Mouse (Mus musculus): Measurements from ENCODE around the gene Prpf31. TPM values are rescaled to one million over a fixed set of nuclear protein-coding genes. Genes with fewer than 3 reads are reported as not detected.

Prpf31 gene
- polyA plus RNA-seq, 1 experiment from 2014 or later, result 24.9 TPM

- WGBS (ENCODE audit: insufficient replicate concordance), result 92% methylated on average over 12 of the region's 14 CpGs
- no peak overlapping the region for H3K9ac ChIP-seq (replicated peaks)
- H3K4me1 ChIP-seq (ENCODE audit: insufficient read depth), result peaks cover under 1% of the 10 kb centered on the region; the same call in 1 of the 2 replicates
- no peak for DNase-seq
- H3K4me3 ChIP-seq (ENCODE audit: low read depth, low read length), result no peak overlapping the region
- TF ChIP-seq EP300 (IDR thresholded peaks at IDR 0.05; ENCODE audit: low read depth) (no peak), CTCF (IDR thresholded peaks at IDR 0.05; ENCODE audit: low read depth) (no peak)
- H3K27me3 ChIP-seq (ENCODE audit: insufficient read depth, low read length), result no peaks in the 10 kb centered on the region
- no peak overlapping the region for H3K27ac ChIP-seq (ENCODE audit: low read depth)
- no peak overlapping the region for H3K4me2 ChIP-seq (ENCODE audit: low read depth, low read length)
- peaks cover 98% of the 10 kb centered on the region for H3K36me3 ChIP-seq (replicated peaks; ENCODE audit: insufficient read depth, low read length)
- no peak for ATAC-seq
- H3K9me3 ChIP-seq (ENCODE audit: low read length), result no peaks in the 10 kb centered on the region
These were observed 28.8 kb downstream of the Prpf31 start for GRCm38 (mm10) chr7:3658578-3658977.

GRCm38 (mm10) chr7:3664524-3665214 is 34.9 kb downstream of the Prpf31 start:
- Histone ChIP-seq H3K4me2 (ENCODE audit: low read depth, low read length) (peak overlapping the region; percentile 91), H3K36me3 (replicated peaks; ENCODE audit: insufficient read depth, low read length) (peaks cover 39% of the 10 kb centered on the region), H3K9ac (replicated peaks) (peak overlapping the region; percentile 91), H3K27ac (ENCODE audit: low read depth) (peak overlapping the region; percentile 95), H3K4me1 (ENCODE audit: insufficient read depth) (peaks cover 19% of the 10 kb centered on the region), H3K4me3 (ENCODE audit: low read depth, low read length) (peak overlapping the region; percentile 80), H3K9me3 (ENCODE audit: low read length) (no peaks in the 10 kb centered on the region), H3K27me3 (ENCODE audit: insufficient read depth, low read length) (no peaks in the 10 kb centered on the region)
- TF ChIP-seq CTCF (IDR thresholded peaks at IDR 0.05; ENCODE audit: low read depth) (no peak), EP300 (IDR thresholded peaks at IDR 0.05; ENCODE audit: low read depth) (no peak)
- DNase-seq (peak; percentile 40), ATAC-seq (peak; percentile 38)
- 20% methylated on average over 15 of the region's 15 CpGs for WGBS (ENCODE audit: insufficient replicate concordance)

GRCm38 (mm10) chr7:3665215-3666114 is 35.7 kb downstream of the Prpf31 start, which contains the start of gene Leng1:
TSS of gene Leng1 (minus strand) at chr7:3665840.
- TF ChIP-seq EP300 (IDR thresholded peaks at IDR 0.05; ENCODE audit: low read depth) (no peak), CTCF (IDR thresholded peaks at IDR 0.05; ENCODE audit: low read depth) (no peak)
- Histone ChIP-seq H3K4me2 (ENCODE audit: low read depth, low read length) (peak within 1 kb of the TSS; percentile 91), H3K27ac (ENCODE audit: low read depth) (peak within 1 kb of the TSS; percentile 95), H3K4me3 (ENCODE audit: low read depth, low read length) (peak within 1 kb of the TSS; percentile 80), H3K4me1 (ENCODE audit: insufficient read depth) (peaks cover 19% of the 10 kb centered on the region), H3K9me3 (ENCODE audit: low read length) (no peaks in the 10 kb centered on the region), H3K9ac (replicated peaks) (peak within 1 kb of the TSS; percentile 91), H3K27me3 (ENCODE audit: insufficient read depth, low read length) (no peaks in the 10 kb centered on the region), H3K36me3 (replicated peaks; ENCODE audit: insufficient read depth, low read length) (peaks cover 32% of the 10 kb centered on the region)
- ATAC-seq (peak; percentile 99), DNase-seq (peak; percentile 95)
- 4% methylated on average over 45 of the region's 45 CpGs for WGBS (ENCODE audit: insufficient replicate concordance)

GRCm38 (mm10) chr7:3666921-3667391 is 37.2 kb downstream of the Prpf31 start:
- Histone ChIP-seq H3K4me1 (ENCODE audit: insufficient read depth) (peaks cover 19% of the 10 kb centered on the region), H3K9ac (replicated peaks) (peak overlapping the region; percentile 48; the same call in 1 of the 2 replicates), H3K9me3 (ENCODE audit: low read length) (no peaks in the 10 kb centered on the region), H3K27me3 (ENCODE audit: insufficient read depth, low read length) (no peaks in the 10 kb centered on the region), H3K36me3 (replicated peaks; ENCODE audit: insufficient read depth, low read length) (peaks cover 17% of the 10 kb centered on the region), H3K4me2 (ENCODE audit: low read depth, low read length) (peak overlapping the region; percentile 91), H3K27ac (ENCODE audit: low read depth) (peak overlapping the region; percentile 18; the same call in 1 of the 2 replicates), H3K4me3 (ENCODE audit: low read depth, low read length) (peak overlapping the region; percentile 80)
- TF ChIP-seq EP300 (IDR thresholded peaks at IDR 0.05; ENCODE audit: low read depth) (no peak), CTCF (IDR thresholded peaks at IDR 0.05; ENCODE audit: low read depth) (peak; percentile 35)
- 30% methylated on average over 14 of the region's 14 CpGs for WGBS (ENCODE audit: insufficient replicate concordance)
- no peak for DNase-seq
- ATAC-seq, result no peak

GRCm38 (mm10) chr7:3674507-3675227 is 44.9 kb downstream of the Prpf31 start:
- Histone ChIP-seq H3K4me1 (ENCODE audit: insufficient read depth) (no peaks in the 10 kb centered on the region), H3K36me3 (replicated peaks; ENCODE audit: insufficient read depth, low read length) (no peaks in the 10 kb centered on the region), H3K9me3 (ENCODE audit: low read length) (no peaks in the 10 kb centered on the region), H3K27me3 (ENCODE audit: insufficient read depth, low read length) (no peaks in the 10 kb centered on the region), H3K9ac (replicated peaks) (no peak overlapping the region), H3K4me2 (ENCODE audit: low read depth, low read length) (no peak overlapping the region), H3K27ac (ENCODE audit: low read depth) (no peak overlapping the region), H3K4me3 (ENCODE audit: low read depth, low read length) (no peak overlapping the region)
- ATAC-seq (peak; percentile 89), DNase-seq (peak; percentile 88)
- 51% methylated on average over 10 of the region's 10 CpGs for WGBS (ENCODE audit: insufficient replicate concordance)
- TF ChIP-seq EP300 (IDR thresholded peaks at IDR 0.05; ENCODE audit: low read depth) (no peak), CTCF (IDR thresholded peaks at IDR 0.05; ENCODE audit: low read depth) (peak; percentile 95)
